Mouse (Mus musculus): ENCODE results near the gene Stk11. TPM values are rescaled to one million over a fixed set of nuclear protein-coding genes. Genes with fewer than 3 reads are reported as not detected.

Stk11 gene
- polyA plus RNA-seq, 1 experiment from 2014 or later, result 19.2 TPM

DNA sequence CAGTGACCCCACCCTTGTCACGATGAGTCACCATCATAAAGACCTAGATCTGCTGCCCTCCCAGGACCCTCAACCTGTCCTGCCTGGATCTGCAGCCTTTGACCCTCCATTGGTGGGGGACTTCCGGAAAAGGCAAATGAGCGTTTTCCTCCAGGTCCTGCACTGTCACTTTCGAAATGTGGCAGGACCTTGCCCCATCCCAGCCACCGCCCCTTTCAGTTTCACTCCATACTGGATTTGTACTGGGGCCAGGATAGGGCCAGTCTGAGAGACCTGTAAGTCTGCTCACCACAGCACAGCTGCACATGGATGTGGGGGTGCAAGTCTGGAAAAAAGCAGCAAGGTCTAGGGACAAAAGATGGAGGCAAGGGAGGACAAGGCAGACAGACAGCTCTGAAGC is 17.0 kb upstream of the Stk11 start:
- Histone ChIP-seq H3K9ac (no peak overlapping the region), H3K4me3 (replicated peaks) (no peak overlapping the region), H3K27ac (0 out of 2 replicates have a peak overlapping the region, but pooled peaks have one; percentile 31), H3K4me2 (no peak overlapping the region), H3K36me3 (no peaks in the 10 kb centered on the region), H3K27me3 (replicated peaks) (no peaks in the 10 kb centered on the region), H3K4me1 (peaks cover 51% of the 10 kb centered on the region), H3K9me3 (no peaks in the 10 kb centered on the region)
- ATAC-seq (ENCODE audit: insufficient read depth, low FRiP score, low read depth), result no peak
- WGBS, result 71% methylated on average over 5 of the region's 5 CpGs

DNA sequence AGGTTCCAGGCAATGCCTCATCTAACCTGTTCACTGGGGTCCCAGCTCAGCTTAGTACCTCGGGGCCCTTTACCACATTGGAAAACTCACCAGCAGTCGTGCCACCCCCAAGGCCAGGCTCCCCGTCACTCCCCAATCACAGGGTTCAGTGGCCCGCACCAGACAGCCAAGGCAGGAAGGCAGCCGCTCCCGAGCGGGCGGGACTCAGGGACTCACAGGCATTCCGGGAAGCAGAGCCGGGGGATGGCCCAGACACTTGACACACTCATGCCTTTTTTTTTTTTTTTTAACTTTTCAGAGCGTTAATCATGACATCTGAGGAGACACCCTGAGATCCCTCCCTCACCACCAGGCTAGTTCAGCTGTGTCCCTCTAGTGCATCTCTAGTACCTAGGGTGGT is 14.6 kb upstream of the Stk11 start:
- Histone ChIP-seq H3K4me1 (peaks cover 47% of the 10 kb centered on the region), H3K9ac (no peak overlapping the region), H3K36me3 (no peaks in the 10 kb centered on the region), H3K4me3 (replicated peaks) (peak overlapping the region; percentile 98; the same call in 1 of the 2 replicates), H3K4me2 (peak overlapping the region; percentile 85), H3K27ac (no peak overlapping the region), H3K27me3 (replicated peaks) (no peaks in the 10 kb centered on the region), H3K9me3 (no peaks in the 10 kb centered on the region)
- no peak for ATAC-seq (ENCODE audit: insufficient read depth, low FRiP score, low read depth)
- WGBS, result 52% methylated on average over 11 of the region's 11 CpGs

DNA sequence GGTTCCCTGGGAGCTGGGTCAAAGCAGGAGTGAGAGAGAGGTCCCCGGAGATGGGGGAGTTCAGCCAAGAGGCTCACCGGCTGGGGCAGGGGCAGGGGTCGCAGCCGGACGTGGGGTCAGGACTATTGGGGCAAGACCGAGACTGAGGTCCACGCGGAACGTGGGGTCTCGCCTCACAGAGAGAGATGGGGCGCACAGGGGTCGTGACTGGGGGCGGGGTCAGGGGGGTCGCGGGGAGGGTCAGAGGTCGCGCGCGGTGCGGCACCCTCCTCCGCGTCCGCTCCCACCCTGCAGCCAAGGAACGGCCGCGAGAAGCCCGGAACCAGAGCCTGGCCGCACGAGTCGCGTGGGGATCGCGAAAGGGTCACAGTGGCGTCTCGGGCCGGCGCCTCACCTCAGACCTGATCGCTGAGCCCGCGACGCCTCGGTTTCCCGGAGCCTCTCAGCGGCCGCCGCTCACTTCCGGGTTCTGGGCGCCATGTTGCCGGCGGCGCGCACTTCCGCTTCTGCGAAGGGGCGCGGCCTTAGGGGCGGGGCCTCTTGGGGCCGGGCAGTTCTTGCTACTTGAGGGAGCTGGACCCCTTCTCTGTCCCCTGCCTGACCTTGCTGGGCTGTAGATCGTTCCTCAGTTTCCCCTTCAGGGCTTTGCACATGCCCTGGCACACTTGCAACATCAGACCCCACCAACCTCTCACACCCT is 13.2 kb upstream of the Stk11 start:
- Histone ChIP-seq H3K4me3 (replicated peaks) (peak overlapping the region; percentile 98), H3K9me3 (no peaks in the 10 kb centered on the region), H3K4me1 (peaks cover 37% of the 10 kb centered on the region), H3K9ac (peak overlapping the region; percentile 87), H3K4me2 (peak overlapping the region; percentile 85), H3K36me3 (no peaks in the 10 kb centered on the region), H3K27me3 (replicated peaks) (no peaks in the 10 kb centered on the region), H3K27ac (peak overlapping the region; percentile 68; the same call in 1 of the 2 replicates)
- 1% methylated on average over 59 of the region's 59 CpGs for WGBS
- ATAC-seq (ENCODE audit: insufficient read depth, low FRiP score, low read depth), result peak; percentile 80

DNA sequence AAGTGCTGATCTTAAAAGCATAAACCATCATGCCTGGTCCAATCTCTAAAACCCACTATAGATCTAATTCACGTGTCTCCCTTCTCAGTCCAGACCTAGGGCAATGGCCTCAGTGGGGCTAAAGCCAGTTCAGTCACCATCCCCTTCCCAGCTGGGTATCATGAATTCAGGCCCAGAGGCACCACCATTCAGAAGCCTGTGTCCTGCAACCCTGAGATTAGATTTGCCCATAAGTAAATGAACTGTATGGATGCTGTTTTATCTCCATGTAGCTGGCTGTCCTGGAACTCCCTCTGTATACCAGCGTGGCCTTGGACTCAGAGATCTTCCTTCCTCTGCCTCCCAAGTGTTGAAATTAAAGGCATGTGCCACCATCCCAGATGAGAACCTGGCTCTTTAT is 12.6 kb upstream of the Stk11 start:
- H3K27me3 ChIP-seq (replicated peaks), result no peaks in the 10 kb centered on the region
- ATAC-seq (ENCODE audit: insufficient read depth, low FRiP score, low read depth), result peak; percentile 18; the same call in 1 of the 2 replicates
- WGBS, result 79% methylated on average over 2 of the region's 2 CpGs
- 0 out of 2 replicates have a peak overlapping the region, but pooled peaks have one; percentile 45 for H3K27ac ChIP-seq
- H3K9me3 ChIP-seq, result no peaks in the 10 kb centered on the region
- H3K9ac ChIP-seq, result 0 out of 2 replicates have a peak overlapping the region, but pooled peaks have one; percentile 0
- peak overlapping the region; percentile 98; the same call in 1 of the 2 replicates for H3K4me3 ChIP-seq (replicated peaks)
- H3K4me1 ChIP-seq, result peaks cover 36% of the 10 kb centered on the region
- no peaks in the 10 kb centered on the region for H3K36me3 ChIP-seq
- peak overlapping the region; percentile 85; the same call in 1 of the 2 replicates for H3K4me2 ChIP-seq

DNA sequence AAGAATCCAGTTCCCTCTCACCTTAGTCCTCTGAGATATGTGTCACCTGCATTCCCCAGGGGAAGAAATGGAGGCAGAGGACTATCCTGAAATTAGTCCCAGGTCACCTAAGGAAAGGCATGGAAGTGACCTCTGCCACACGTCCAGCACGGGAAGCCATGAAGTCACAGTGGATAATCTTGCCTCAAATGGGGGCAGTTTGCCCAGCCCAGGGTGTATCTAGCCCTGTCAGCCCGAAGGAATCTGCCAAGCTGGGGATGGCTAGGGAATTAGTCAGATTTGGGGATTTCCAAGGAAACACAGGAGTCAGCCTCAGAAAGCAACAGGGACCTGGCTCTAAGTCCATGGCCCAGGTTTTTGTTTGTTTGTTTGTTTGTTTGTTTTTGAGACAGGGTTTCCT is 11.4 kb upstream of the Stk11 start:
- H3K27ac ChIP-seq, result no peak overlapping the region
- H3K4me1 ChIP-seq, result peaks cover 32% of the 10 kb centered on the region
- H3K36me3 ChIP-seq, result no peaks in the 10 kb centered on the region
- no peak overlapping the region for H3K9ac ChIP-seq
- H3K4me3 ChIP-seq (replicated peaks), result no peak overlapping the region
- H3K4me2 ChIP-seq, result no peak overlapping the region
- H3K27me3 ChIP-seq (replicated peaks), result no peaks in the 10 kb centered on the region
- ATAC-seq (ENCODE audit: insufficient read depth, low FRiP score, low read depth), result no peak
- no peaks in the 10 kb centered on the region for H3K9me3 ChIP-seq
- 81% methylated on average over 3 of the region's 3 CpGs for WGBS

DNA sequence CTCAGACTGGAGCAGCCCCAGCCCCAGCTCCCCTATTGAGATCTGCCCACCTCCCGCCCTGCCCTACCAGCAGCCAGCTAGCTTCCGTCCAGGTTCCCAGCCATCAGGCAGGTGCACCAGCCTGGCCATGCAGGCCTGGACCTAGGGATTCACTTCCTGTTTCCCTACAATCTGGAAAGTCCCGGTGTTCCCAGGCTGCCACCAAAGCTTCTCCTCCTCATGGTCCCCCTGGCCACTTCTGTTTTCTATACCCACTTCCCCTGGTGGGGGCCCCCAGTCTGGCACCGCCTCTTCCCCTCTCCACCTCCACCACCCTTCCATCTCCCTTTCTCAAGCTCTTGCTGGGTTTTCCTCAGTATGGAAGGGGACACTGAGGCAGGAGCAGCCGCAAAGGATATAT is 10.1 kb upstream of the Stk11 start, which contains the start of gene Sbno2:
Sbno2 (minus strand) TSS at position 112 of the 400 bp plus-strand sequence.
- H3K4me2 ChIP-seq, result peak within 1 kb of the TSS; percentile 25
- no peaks in the 10 kb centered on the region for H3K9me3 ChIP-seq
- H3K27me3 ChIP-seq (replicated peaks), result no peaks in the 10 kb centered on the region
- H3K9ac ChIP-seq, result no peak within 1 kb of the TSS
- peaks cover 25% of the 10 kb centered on the region for H3K4me1 ChIP-seq
- H3K27ac ChIP-seq, result peak within 1 kb of the TSS; percentile 74
- peak within 1 kb of the TSS; percentile 9 for H3K4me3 ChIP-seq (replicated peaks)
- no peak for ATAC-seq (ENCODE audit: insufficient read depth, low FRiP score, low read depth)
- 75% methylated on average over 5 of the region's 5 CpGs for WGBS
- H3K36me3 ChIP-seq, result no peaks in the 10 kb centered on the region

DNA sequence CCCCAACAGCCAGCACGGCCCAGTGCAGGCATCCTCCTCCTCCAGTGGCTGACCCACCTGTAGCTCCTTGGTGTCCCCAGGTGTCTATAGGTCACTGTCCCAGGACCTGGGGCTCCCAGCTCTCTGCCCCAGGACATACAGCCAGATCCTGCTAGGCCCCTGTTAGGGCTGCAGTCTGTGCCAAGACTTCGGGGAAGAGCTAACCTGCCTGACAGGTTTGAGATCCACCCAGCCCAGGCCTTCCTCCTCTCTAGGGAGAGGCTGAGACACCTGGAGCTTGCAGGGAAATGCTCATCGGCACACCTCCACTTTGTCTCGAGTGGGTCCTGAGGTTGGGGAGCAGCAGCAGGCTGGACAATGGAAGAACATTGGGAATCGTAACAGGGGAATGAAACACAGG is 9.7 kb upstream of the Stk11 start:
- H3K4me1 ChIP-seq, result peaks cover 20% of the 10 kb centered on the region
- H3K9me3 ChIP-seq, result no peaks in the 10 kb centered on the region
- WGBS, result 60% methylated on average over 5 of the region's 5 CpGs
- ATAC-seq (ENCODE audit: insufficient read depth, low FRiP score, low read depth), result no peak
- H3K9ac ChIP-seq, result no peak overlapping the region
- H3K4me3 ChIP-seq (replicated peaks), result peak overlapping the region; percentile 9; the same call in 1 of the 2 replicates
- H3K36me3 ChIP-seq, result no peaks in the 10 kb centered on the region
- H3K27ac ChIP-seq, result peak overlapping the region; percentile 74
- peak overlapping the region; percentile 25 for H3K4me2 ChIP-seq
- H3K27me3 ChIP-seq (replicated peaks), result no peaks in the 10 kb centered on the region

DNA sequence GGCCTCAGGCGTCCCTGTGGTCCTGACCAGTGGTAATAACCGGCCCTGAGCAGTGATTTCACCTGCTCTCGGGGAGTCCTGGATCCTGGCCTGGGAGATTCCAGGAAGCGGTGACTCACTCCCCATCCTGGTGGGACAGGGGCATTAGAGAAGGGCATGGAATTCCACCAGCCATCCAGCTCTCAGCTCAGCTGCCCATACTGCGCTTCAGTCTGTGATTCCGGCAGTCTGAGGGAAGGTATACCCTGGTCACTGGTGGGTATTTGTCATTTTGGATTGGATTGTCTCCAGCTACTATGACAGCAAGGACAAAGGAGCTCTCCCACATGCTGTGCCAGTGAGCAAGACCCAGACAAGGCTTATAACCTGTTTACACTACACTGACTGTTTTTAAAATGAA is 7.9 kb upstream of the Stk11 start:
- ATAC-seq (ENCODE audit: insufficient read depth, low FRiP score, low read depth), result no peak
- H3K9me3 ChIP-seq, result no peaks in the 10 kb centered on the region
- no peaks in the 10 kb centered on the region for H3K27me3 ChIP-seq (replicated peaks)
- H3K36me3 ChIP-seq, result no peaks in the 10 kb centered on the region
- peaks cover 10% of the 10 kb centered on the region; the same call in 1 of the 2 replicates for H3K4me1 ChIP-seq
- 53% methylated on average over 6 of the region's 6 CpGs for WGBS
- no peak overlapping the region for H3K9ac ChIP-seq
- H3K27ac ChIP-seq, result no peak overlapping the region
- no peak overlapping the region for H3K4me3 ChIP-seq (replicated peaks)
- H3K4me2 ChIP-seq, result no peak overlapping the region

DNA sequence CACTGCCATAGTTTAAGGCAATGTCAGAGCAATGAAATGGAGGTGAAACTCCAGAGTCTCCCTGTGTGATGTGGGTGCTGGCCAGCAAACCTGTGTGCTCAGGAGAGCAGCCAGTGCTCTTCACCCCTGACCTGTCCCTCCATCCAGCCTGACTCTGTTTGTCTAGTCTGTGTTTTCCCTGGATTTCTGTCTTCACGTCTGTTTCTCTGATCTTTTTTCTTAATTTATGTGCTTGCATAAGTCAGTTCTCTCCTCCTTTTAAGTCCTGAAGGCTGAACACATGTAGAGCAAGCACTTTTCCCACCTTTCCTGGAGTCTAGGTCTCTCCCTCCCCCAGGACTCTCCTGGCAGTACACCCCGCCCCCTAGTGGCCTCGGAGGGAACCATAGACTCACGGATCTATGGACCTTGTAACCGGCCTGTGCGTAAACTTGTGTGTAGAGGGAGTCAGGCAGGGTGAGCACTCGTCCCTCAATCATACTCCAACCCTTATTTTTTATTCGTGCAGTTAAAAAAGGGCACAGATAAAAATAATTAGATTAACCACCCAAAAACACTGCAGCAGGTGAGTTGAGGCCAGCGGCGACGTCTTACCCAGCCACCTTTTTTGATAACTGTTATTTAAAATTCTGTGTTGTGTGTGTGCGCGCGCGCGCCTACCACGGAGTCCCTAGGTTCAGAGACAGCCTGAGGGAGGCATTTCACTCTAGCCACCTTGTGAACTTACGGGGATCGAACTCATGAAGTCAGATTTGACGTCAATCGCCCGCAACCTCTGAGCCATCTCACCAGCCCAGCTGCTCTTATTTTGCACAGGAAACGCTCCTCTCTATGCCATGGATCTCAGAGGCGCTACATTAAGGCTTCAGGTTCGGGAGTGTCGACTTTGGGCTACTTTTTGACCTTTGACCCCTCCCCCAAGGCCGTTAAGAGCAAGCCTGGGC is 990 bp upstream of the Stk11 start:
- H3K9ac ChIP-seq, result peak overlapping the region; percentile 57; the same call in 1 of the 2 replicates
- 4% methylated on average over 27 of the region's 27 CpGs for WGBS
- H3K4me3 ChIP-seq (replicated peaks), result peak overlapping the region; percentile 95
- peaks cover 32% of the 10 kb centered on the region for H3K4me1 ChIP-seq
- H3K4me2 ChIP-seq, result peak overlapping the region; percentile 73
- peak overlapping the region; percentile 94 for H3K27ac ChIP-seq
- H3K27me3 ChIP-seq (replicated peaks), result no peaks in the 10 kb centered on the region
- peaks cover 6% of the 10 kb centered on the region; the same call in 1 of the 2 replicates for H3K36me3 ChIP-seq
- peak; percentile 61 for ATAC-seq (ENCODE audit: insufficient read depth, low FRiP score, low read depth)
- H3K9me3 ChIP-seq, result no peaks in the 10 kb centered on the region

DNA sequence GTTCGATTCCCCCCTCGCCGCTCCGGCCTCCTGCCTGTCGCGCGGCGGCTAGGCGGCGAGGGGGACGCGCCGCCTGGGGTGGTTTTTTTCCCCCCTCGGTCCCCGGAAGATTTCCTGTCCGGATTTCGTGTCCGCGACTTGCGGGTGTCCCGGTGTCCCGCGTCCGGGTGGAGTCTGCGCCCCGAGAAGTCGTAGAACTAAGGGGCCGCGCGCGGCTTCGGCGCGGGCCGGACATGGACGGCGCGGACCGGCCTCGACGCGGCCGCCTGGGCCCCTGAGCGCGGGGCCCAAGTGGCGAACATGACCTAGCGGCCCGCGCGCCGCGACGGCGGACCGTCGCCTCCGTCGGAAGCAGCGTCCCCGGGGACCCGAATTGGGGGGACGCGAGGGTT is 337 bp downstream of the Stk11 start:
- Histone ChIP-seq H3K27ac (peak overlapping the region; percentile 87), H3K36me3 (peaks cover 6% of the 10 kb centered on the region; the same call in 1 of the 2 replicates), H3K4me3 (replicated peaks) (peak overlapping the region; percentile 95), H3K27me3 (replicated peaks) (no peaks in the 10 kb centered on the region), H3K9ac (peak overlapping the region; percentile 86), H3K9me3 (no peaks in the 10 kb centered on the region), H3K4me2 (peak overlapping the region; percentile 95), H3K4me1 (peaks cover 39% of the 10 kb centered on the region)
- WGBS, result under 1% methylated on average over 63 of the region's 63 CpGs
- ATAC-seq (ENCODE audit: insufficient read depth, low FRiP score, low read depth), result no peak

DNA sequence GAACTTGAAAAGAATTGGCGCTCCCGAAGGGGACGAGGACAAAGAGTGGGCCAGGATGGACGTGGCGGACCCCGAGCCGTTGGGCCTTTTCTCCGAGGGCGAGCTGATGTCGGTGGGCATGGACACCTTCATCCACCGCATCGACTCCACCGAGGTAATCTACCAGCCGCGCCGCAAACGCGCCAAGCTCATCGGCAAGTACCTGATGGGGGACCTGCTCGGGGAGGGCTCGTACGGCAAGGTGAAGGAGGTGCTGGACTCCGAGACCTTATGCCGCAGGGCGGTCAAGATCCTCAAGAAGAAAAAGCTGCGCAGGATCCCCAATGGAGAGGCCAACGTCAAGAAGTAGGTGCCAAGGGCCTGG is 942 bp downstream of the Stk11 start:
- no peaks in the 10 kb centered on the region for H3K27me3 ChIP-seq (replicated peaks)
- H3K9me3 ChIP-seq, result no peaks in the 10 kb centered on the region
- peaks cover 39% of the 10 kb centered on the region for H3K4me1 ChIP-seq
- H3K27ac ChIP-seq, result peak overlapping the region; percentile 87
- ATAC-seq (ENCODE audit: insufficient read depth, low FRiP score, low read depth), result no peak
- H3K4me3 ChIP-seq (replicated peaks), result peak overlapping the region; percentile 95
- H3K9ac ChIP-seq, result peak overlapping the region; percentile 86; the same call in 1 of the 2 replicates
- H3K36me3 ChIP-seq, result peaks cover 10% of the 10 kb centered on the region; the same call in 1 of the 2 replicates
- H3K4me2 ChIP-seq, result peak overlapping the region; percentile 95
- WGBS, result 0% methylated on average over 27 of the region's 27 CpGs
